Mouse (Mus musculus) hindbrain, embryonic 11.5 days (tissue): ENCODE measurements around the gene Ceacam9. TPM values are rescaled to one million over a fixed set of nuclear protein-coding genes. Genes with fewer than 3 reads are reported as not detected.
"Not testable (repeated sequence)": the region's sequence is repeated elsewhere in the genome, so short reads cannot be mapped to it uniquely, and the experiment has no call there.

Source experiments
- ATAC-seq: fragments of 200-750 bp; cut with Nextera tagmentation; 2 replicates; pipeline ENCODE4 v1.8.0; 2017; ENCODE audit warnings: mild to moderate bottlenecking, moderate TSS enrichment, moderate library complexity; ENCODE audit not compliant: low FRiP score
- DNase-seq: peaks from one replicate; pipeline ENCODE4 v3.0.0-alpha.2; 2015; ENCODE audit warnings: low spot score
- H3K27ac ChIP-seq: fragments of 300-500 bp; sonication (generic); 2 replicates; pipeline ENCODE4 v1.5.1; 2014; ENCODE audit warnings: mild to moderate bottlenecking, low read depth, low read length
- H3K27me3 ChIP-seq: fragments of 300-500 bp; sonication (generic); 2 replicates; pipeline ENCODE4 v1.6.1; 2014; ENCODE audit warnings: mild to moderate bottlenecking, low read length, moderate library complexity, mixed read lengths; ENCODE audit not compliant: control insufficient read depth, insufficient read depth
- H3K36me3 ChIP-seq: fragments of 300-500 bp; sonication (generic); 2 replicates; pipeline ENCODE4 v1.6.1; 2014; ENCODE audit warnings: mild to moderate bottlenecking, low read length, moderate library complexity, mixed read lengths; ENCODE audit not compliant: control insufficient read depth, insufficient read depth
- H3K4me1 ChIP-seq: fragments of 300-500 bp; sonication (generic); replicated peaks from 2 replicates; pipeline ENCODE4 v1.6.1; 2014; ENCODE audit warnings: low read length, mixed read lengths; ENCODE audit not compliant: control insufficient read depth, insufficient read depth
- H3K4me2 ChIP-seq: fragments of 300-500 bp; sonication (generic); replicated peaks from 2 replicates; pipeline ENCODE4 v1.6.1; 2014; ENCODE audit warnings: mild to moderate bottlenecking, low read depth, low read length
- H3K4me3 ChIP-seq: fragments of 300-500 bp; sonication (generic); 2 replicates; pipeline ENCODE4 v1.5.1; 2014; ENCODE audit warnings: low read depth, low read length
- H3K9ac ChIP-seq: fragments of 300-500 bp; sonication (generic); 2 replicates; pipeline ENCODE4 v1.6.1; 2014; ENCODE audit warnings: low read depth, low read length
- H3K9me3 ChIP-seq: fragments of 300-500 bp; sonication (generic); 2 replicates; pipeline ENCODE4 v1.6.1; 2016; ENCODE audit warnings: low read length; ENCODE audit not compliant: control insufficient read depth
- WGBS: fragments of 180-500 bp; shearing (Covaris S2); extraction: QIAGEN DNeasy Blood & Tissue Kit; methylation state at CpG from one replicate; pipeline ENCODE4 v1.1.7; 2014; 5-methylcytosine and 5-hydroxymethylcytosine counted together
- polyA plus RNA-seq: library from polyadenylated mRNA; unstranded; fragments of >200 nt; fragmentation: Nextera tagmentation; extraction: Ambion mirVana; gene quantifications from 2 replicates; pipeline ENCODE4 v1.2.1, GENCODE M21; 2014

Gene Ceacam9
- polyA plus RNA-seq, result not detected in 2 replicates

DNA sequence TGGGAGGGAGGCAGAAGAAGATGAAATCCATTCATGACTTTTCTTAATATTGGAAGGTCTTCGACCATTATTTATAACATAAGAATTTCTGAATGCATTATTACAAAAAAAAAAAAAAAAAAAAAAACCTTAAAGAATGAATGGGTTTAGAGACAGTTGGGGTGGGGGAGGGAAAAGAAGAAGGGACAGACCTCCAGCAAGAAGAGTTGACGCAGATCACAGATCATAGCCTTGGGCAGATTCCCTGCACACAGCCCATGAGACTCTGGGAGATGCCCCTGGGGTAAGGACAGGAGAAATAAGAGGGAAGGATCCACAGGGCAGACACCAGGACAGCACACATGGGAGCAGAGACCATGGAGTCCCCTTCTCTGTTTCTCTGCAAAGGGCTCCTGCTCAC lies at the start of gene Ceacam9:
Gene Ceacam9 (plus strand): TSS at position 301 of the 400 bp plus-strand sequence.
- ATAC-seq, result no peak
- H3K4me1 ChIP-seq, result no peaks in the 10 kb centered on the region
- no peaks in the 10 kb centered on the region for H3K9me3 ChIP-seq
- 80% methylated on average over 2 of the region's 2 CpGs for WGBS
- no peak within 1 kb of the TSS for H3K4me3 ChIP-seq
- H3K27me3 ChIP-seq, result no peaks in the 10 kb centered on the region
- H3K27ac ChIP-seq, result no peak within 1 kb of the TSS
- no peaks in the 10 kb centered on the region for H3K36me3 ChIP-seq
- no peak for DNase-seq
- H3K9ac ChIP-seq, result no peak within 1 kb of the TSS
- no peak within 1 kb of the TSS for H3K4me2 ChIP-seq

DNA sequence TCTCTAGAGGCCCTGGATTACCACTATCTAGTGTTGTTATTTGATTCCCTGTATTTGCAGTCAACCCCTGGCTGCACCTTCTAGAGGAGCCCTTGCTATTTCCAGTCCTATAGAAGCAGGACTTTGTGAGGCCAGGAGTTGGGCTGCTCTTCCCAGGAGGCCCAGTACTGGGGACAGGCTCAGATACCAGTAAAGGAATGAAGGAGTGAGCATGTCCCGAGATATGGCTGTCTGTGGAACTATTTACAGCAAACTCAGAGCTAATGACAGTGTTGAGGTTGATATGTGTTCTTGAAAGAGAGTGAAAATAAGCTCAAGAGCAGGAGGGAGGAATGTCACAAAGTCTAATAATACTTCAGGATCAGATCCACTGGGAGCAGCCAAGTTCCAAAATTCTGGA lies 47.9 kb upstream of the Ceacam9 start:
- Histone ChIP-seq H3K4me2 (no peak overlapping the region), H3K4me3 (no peak overlapping the region), H3K9me3 (no peaks in the 10 kb centered on the region), H3K27me3 (no peaks in the 10 kb centered on the region; the same call in 1 of the 2 replicates), H3K27ac (no peak overlapping the region), H3K4me1 (no peaks in the 10 kb centered on the region), H3K36me3 (no peaks in the 10 kb centered on the region), H3K9ac (no peak overlapping the region)
- no peak for DNase-seq
- WGBS, result 75% methylated on average over 1 of the region's 1 CpGs
- ATAC-seq, result no peak

DNA sequence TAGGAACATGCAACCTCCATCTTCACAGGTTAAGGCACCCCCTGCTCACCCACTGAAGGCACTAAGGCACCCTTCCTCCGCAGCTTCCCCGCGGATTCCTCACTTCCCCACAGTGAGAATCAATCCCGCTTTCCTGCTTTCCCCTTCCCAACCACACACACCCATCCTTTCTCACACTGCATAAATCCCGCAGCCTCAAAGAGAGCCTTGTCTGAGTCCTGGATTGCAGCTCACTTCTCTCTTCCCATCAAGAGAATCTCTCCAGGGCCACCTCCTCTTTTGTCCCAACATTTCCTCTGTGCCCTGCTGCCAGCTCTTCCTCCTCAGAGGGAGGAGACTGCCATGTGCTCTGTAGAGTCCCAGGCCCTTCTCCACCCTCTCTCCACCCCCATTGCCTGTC lies 47.0 kb upstream of the Ceacam9 start:
- ATAC-seq, H3K4me3 ChIP-seq: not testable (repeated sequence)
- WGBS, result 41% methylated on average over 5 of the region's 5 CpGs

DNA sequence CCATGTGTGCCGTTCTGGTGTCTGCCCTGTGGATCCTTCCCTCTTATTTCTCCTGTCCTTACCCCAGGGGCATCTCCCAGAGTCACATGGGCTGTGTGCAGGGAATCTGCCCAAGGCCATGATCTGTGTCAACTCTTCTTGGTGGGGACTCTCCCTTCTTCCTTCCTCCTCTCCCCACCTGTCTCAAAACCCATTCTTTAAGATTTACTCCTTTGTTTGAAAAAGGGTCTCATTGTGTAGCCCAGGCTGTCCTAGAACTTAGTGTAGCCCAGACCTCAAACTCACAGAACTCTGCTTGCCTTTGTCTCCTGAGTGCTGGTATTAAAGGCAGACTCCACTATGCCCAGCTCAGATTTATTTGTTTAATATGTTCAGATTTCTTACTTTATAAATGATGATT lies 46.1 kb upstream of the Ceacam9 start, which contains the start of gene Ceacam15:
Gene Ceacam15 (minus strand): TSS at position 101 of the 400 bp plus-strand sequence.
- Histone ChIP-seq H3K27ac (no peak within 1 kb of the TSS), H3K4me3 (no peak within 1 kb of the TSS), H3K4me2 (no peak within 1 kb of the TSS), H3K9ac (no peak within 1 kb of the TSS), H3K27me3 (no peaks in the 10 kb centered on the region; the same call in 1 of the 2 replicates), H3K36me3 (no peaks in the 10 kb centered on the region), H3K4me1 (no peaks in the 10 kb centered on the region), H3K9me3 (no peaks in the 10 kb centered on the region)
- 60% methylated on average over 1 of the region's 1 CpGs for WGBS
- ATAC-seq, result no peak
- DNase-seq, result no peak

More for the DNA sequence above, 47.0 kb upstream of the Ceacam9 start:
- H3K27ac ChIP-seq, H3K36me3 ChIP-seq, DNase-seq, H3K27me3 ChIP-seq, H3K4me1 ChIP-seq, H3K4me2 ChIP-seq, H3K9me3 ChIP-seq, H3K9ac ChIP-seq: not testable (repeated sequence)

DNA sequence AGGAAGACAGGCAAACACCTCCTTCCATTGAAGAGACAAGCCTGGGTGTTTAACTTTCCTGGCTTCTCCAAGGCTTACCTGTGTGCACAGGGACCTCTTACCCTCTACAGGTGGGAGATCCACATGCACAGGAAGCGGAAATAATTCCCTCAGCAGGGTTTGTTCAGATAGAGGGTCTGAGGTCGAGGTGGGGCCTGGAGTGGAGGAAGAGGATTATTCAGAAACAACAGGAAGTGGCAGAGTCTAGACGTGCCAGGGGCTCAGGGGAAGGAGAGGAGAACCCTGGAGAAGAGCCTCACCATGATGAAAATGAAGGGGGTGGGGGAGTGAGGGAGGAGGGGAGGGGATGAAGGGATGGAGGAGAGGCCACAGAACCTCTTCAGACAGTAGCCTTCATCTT lies 41.5 kb upstream of the Ceacam9 start:
- 29% methylated on average over 3 of the region's 3 CpGs for WGBS
- not testable (repeated sequence) for H3K4me1 ChIP-seq, H3K9me3 ChIP-seq, H3K27ac ChIP-seq, H3K4me2 ChIP-seq, H3K4me3 ChIP-seq, DNase-seq, H3K36me3 ChIP-seq, H3K27me3 ChIP-seq, H3K9ac ChIP-seq, ATAC-seq

DNA sequence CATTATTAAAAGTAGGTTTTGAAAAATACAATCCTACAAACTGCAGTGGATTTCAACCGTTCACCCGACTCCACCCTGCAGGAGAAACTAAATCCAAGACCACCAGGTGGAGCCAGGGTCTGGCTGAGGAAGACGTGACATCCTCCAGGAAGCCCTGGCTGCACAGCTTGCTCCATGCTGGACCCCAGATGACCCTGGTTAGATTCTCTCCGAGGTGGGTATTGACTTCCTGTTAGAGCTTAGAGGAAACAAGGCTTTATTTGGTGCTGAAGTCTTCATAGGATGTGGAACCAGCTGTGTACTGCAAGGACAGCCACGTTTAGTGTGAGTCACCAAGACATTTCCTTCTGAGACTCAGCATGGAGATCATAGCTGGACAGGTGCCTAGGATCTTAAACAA lies 32.5 kb upstream of the Ceacam9 start:
- no peaks in the 10 kb centered on the region for H3K9me3 ChIP-seq
- no peak overlapping the region for H3K9ac ChIP-seq
- ATAC-seq (no peak), DNase-seq (no peak)
- no peaks in the 10 kb centered on the region for H3K27me3 ChIP-seq
- H3K27ac ChIP-seq, result no peak overlapping the region
- no peaks in the 10 kb centered on the region for H3K36me3 ChIP-seq
- WGBS, result 79% methylated on average over 5 of the region's 5 CpGs
- no peaks in the 10 kb centered on the region for H3K4me1 ChIP-seq
- no peak overlapping the region for H3K4me2 ChIP-seq
- no peak overlapping the region for H3K4me3 ChIP-seq

DNA sequence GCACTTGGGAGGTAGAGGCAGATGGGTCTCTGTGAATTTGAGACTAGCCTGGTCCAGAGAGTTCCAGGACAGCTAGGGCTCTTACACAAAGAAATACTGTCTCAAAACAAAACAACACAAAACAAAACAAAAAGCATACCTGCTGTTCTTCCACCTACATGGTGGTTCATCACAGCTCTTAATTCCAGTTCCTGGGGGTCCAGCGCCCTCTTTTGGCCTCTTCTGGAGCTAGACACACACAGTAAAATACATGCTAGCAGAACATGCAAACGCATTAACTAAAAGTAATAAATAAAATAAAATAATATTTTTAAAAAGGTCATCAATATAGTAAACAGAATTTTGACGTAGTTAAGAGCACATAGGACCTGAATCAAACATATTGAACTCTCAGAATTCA lies 26.7 kb upstream of the Ceacam9 start:
- Histone ChIP-seq H3K4me1 (no peaks in the 10 kb centered on the region), H3K36me3 (no peaks in the 10 kb centered on the region), H3K4me2 (no peak overlapping the region), H3K9me3 (no peaks in the 10 kb centered on the region), H3K9ac (no peak overlapping the region), H3K27ac (no peak overlapping the region), H3K27me3 (no peaks in the 10 kb centered on the region), H3K4me3 (no peak overlapping the region)
- ATAC-seq (no peak), DNase-seq (no peak)
- WGBS, result 36% methylated on average over 3 of the region's 3 CpGs

DNA sequence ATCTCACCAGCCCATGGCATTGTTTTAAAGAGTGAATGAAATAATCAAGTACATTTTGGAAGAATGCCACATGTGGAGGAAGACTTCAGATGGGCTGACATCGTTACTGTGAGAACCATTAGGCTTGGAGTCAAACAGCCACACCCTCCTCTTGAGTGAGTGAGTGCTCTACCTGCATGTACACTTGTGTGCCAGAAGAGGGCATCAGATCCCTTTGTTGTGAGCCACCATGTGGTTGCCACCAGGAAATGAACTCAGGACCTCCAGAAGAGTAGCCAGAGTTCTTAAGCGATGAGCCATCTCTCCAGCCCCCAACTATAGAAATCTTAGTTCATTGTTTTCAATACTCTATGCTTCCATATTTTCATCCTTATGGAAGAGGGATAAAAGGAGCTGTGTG lies 22.7 kb upstream of the Ceacam9 start:
- Histone ChIP-seq H3K36me3 (no peaks in the 10 kb centered on the region), H3K4me2 (no peak overlapping the region), H3K9ac (no peak overlapping the region), H3K4me1 (no peaks in the 10 kb centered on the region), H3K27me3 (no peaks in the 10 kb centered on the region), H3K9me3 (no peaks in the 10 kb centered on the region), H3K4me3 (no peak overlapping the region), H3K27ac (no peak overlapping the region)
- 50% methylated on average over 2 of the region's 2 CpGs for WGBS
- DNase-seq (peak; percentile 8), ATAC-seq (no peak)

DNA sequence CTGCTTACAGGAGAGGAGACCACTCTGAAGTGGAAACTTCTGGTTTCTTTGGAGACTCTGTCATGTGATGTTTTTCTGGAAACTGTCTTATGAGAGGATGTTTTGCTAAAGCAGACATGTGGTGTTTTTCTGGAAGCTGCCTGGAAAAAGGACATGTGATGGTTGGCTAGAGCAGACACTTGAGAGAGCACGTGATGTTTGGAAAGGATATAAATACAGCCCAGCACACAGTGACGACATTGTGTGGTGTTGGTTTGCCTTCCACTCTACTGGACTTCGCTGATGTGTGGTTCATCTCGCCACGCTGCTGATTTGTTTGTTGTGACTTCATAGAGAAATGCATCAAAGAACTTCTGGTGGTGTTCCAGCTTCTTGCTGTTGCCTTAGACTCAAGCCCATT lies 21.1 kb upstream of the Ceacam9 start:
- Histone ChIP-seq H3K4me2 (no peak overlapping the region), H3K27ac (no peak overlapping the region), H3K36me3 (no peaks in the 10 kb centered on the region), H3K9me3 (no peaks in the 10 kb centered on the region), H3K27me3 (no peaks in the 10 kb centered on the region), H3K4me1 (no peaks in the 10 kb centered on the region), H3K4me3 (no peak overlapping the region), H3K9ac (no peak overlapping the region)
- 86% methylated on average over 5 of the region's 5 CpGs for WGBS
- ATAC-seq, result no peak
- no peak for DNase-seq
